Mouse (Mus musculus): ENCODE results near the gene Pgm3. TPM values are rescaled to one million over a fixed set of nuclear protein-coding genes. Genes with fewer than 3 reads are reported as not detected.

Gene Pgm3
- polyA plus RNA-seq, 1 experiment from 2014 or later: 32.6 TPM

GRCm38 (mm10) chr9:86514390-86514789, 57.3 kb downstream of the Pgm3 start:
- no peak overlapping the region for H3K9ac ChIP-seq (ENCODE audit: low read depth, low read length)
- WGBS: 89% methylated on average over 3 of the region's 3 CpGs
- no peak overlapping the region for H3K4me2 ChIP-seq (ENCODE audit: low read length)
- ATAC-seq (replicated peaks; ENCODE audit: low FRiP score, low read depth) (no peak), DNase-seq (ENCODE audit: low spot score) (no peak)
- H3K4me1 ChIP-seq (replicated peaks; ENCODE audit: insufficient read depth, low read length): no peaks in the 10 kb centered on the region
- H3K27ac ChIP-seq: no peak overlapping the region
- peaks cover 22% of the 10 kb centered on the region; the same call in 1 of the 2 replicates for H3K36me3 ChIP-seq (ENCODE audit: insufficient read depth, low read length)
- no peak for TF ChIP-seq CTCF (IDR thresholded peaks at IDR 0.05; ENCODE audit: low read depth)
- no peak overlapping the region for H3K4me3 ChIP-seq (replicated peaks; ENCODE audit: low read depth, low read length)
- H3K9me3 ChIP-seq (replicated peaks; ENCODE audit: low read length): no peaks in the 10 kb centered on the region
- no peaks in the 10 kb centered on the region for H3K27me3 ChIP-seq (ENCODE audit: insufficient read depth, low read length)

GRCm38 (mm10) chr9:86513733-86514132, 57.9 kb downstream of the Pgm3 start:
- Histone ChIP-seq H3K27me3 (ENCODE audit: insufficient read depth, low read length) (no peaks in the 10 kb centered on the region), H3K36me3 (ENCODE audit: insufficient read depth, low read length) (peaks cover 22% of the 10 kb centered on the region; the same call in 1 of the 2 replicates), H3K4me1 (replicated peaks; ENCODE audit: insufficient read depth, low read length) (no peaks in the 10 kb centered on the region), H3K9me3 (replicated peaks; ENCODE audit: low read length) (no peaks in the 10 kb centered on the region), H3K4me2 (ENCODE audit: low read length) (no peak overlapping the region), H3K9ac (ENCODE audit: low read depth, low read length) (no peak overlapping the region), H3K27ac (no peak overlapping the region), H3K4me3 (replicated peaks; ENCODE audit: low read depth, low read length) (no peak overlapping the region)
- DNase-seq (ENCODE audit: low spot score) (no peak), ATAC-seq (replicated peaks; ENCODE audit: low FRiP score, low read depth) (peak; percentile 46; the same call in 1 of the 2 replicates)
- WGBS: 79% methylated on average over 5 of the region's 5 CpGs
- no peak for TF ChIP-seq CTCF (IDR thresholded peaks at IDR 0.05; ENCODE audit: low read depth)

- DNase-seq (ENCODE audit: low spot score) (no peak), ATAC-seq (replicated peaks; ENCODE audit: low FRiP score, low read depth) (no peak)
- no peak for TF ChIP-seq CTCF (IDR thresholded peaks at IDR 0.05; ENCODE audit: low read depth)
- H3K9me3 ChIP-seq (replicated peaks; ENCODE audit: low read length): no peaks in the 10 kb centered on the region
- H3K27me3 ChIP-seq (ENCODE audit: insufficient read depth, low read length): no peaks in the 10 kb centered on the region
- H3K4me3 ChIP-seq (replicated peaks; ENCODE audit: low read depth, low read length): no peak overlapping the region
- H3K9ac ChIP-seq (ENCODE audit: low read depth, low read length): no peak overlapping the region
- H3K36me3 ChIP-seq (ENCODE audit: insufficient read depth, low read length): peaks cover 13% of the 10 kb centered on the region; the same call in 1 of the 2 replicates
- H3K4me1 ChIP-seq (replicated peaks; ENCODE audit: insufficient read depth, low read length): no peaks in the 10 kb centered on the region
- H3K27ac ChIP-seq: no peak overlapping the region
- no peak overlapping the region for H3K4me2 ChIP-seq (ENCODE audit: low read length)
- 91% methylated on average over 4 of the region's 4 CpGs for WGBS
These were observed 64.2 kb downstream of the Pgm3 start for GRCm38 (mm10) chr9:86507437-86507836.

Other genes starting within 250 kb of the Pgm3 start
- 8.2 and 9.3 TPM in 2 replicates for gene Ube2cbp, start 106.9 kb downstream of the Pgm3 start, polyA plus RNA-seq (2015; fragmentation: Nextera tagmentation; extraction: Ambion mirVana)
- 7.5 and 9.7 TPM in 2 replicates for gene Dop1a, start 104.7 kb downstream of the Pgm3 start, polyA plus RNA-seq (2015; fragmentation: Nextera tagmentation; extraction: Ambion mirVana)
- 5.4 and 6.2 TPM in 2 replicates for gene Rwdd2a, start 149 bp upstream of the Pgm3 start, polyA plus RNA-seq (2015; fragmentation: Nextera tagmentation; extraction: Ambion mirVana)
- gene Me1, start 124.1 kb upstream of the Pgm3 start, polyA plus RNA-seq (2015; fragmentation: Nextera tagmentation; extraction: Ambion mirVana): 21.7 and 24.4 TPM in 2 replicates
- gene Prss35, start 171.8 kb upstream of the Pgm3 start, polyA plus RNA-seq (2015; fragmentation: Nextera tagmentation; extraction: Ambion mirVana): 7.1 and 7.2 TPM in 2 replicates

Measured in kidney, postnatal 0 days (tissue).